Mouse (Mus musculus) small intestine, adult 2 months (tissue): ENCODE measurements around the gene Cep164.

Experiments
- CTCF ChIP-seq: fragments of 200-500 bp; IDR thresholded peaks from 2 replicates; pipeline ENCODE4 v1.5.1; 2012; ENCODE audit warnings: low read depth, mild to moderate bottlenecking, control low read depth, inconsistent platforms, low read length, moderate library complexity, mixed read lengths; ENCODE audit not compliant: insufficient replicate concordance, insufficient read length; ENCODE audit errors: extremely low read depth
- POLR2A ChIP-seq: fragments of 200-500 bp; IDR thresholded peaks from 2 replicates; pipeline ENCODE4 v1.6.1; 2012; ENCODE audit warnings: low read depth, mild to moderate bottlenecking, control low read depth, inconsistent platforms, low read length, moderate library complexity

DNA sequence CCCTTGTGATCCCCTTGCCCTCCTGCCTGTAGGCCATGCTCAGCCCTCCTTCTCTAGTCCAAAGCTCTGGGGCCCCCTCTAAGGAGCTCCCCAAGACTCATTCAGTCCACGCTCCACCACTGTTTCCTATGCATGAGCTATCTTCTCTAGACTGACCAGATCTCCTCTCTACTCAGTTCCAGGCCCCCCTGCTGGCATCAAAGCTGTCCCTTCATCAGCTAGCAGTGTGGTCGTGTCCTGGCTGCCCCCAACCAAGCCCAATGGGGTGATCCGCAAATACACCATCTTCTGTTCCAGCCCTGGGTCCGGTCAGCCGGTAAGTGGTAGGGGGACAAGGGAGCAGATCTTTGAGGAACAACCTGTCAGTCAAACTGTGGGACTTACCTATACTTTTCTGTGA lies 96.6 kb downstream of the Cep164 start:
- no peak for TF ChIP-seq CTCF
- no peak for TF ChIP-seq POLR2A
